Mouse (Mus musculus) intestine, postnatal 0 days (tissue): ENCODE data around the gene Sarnp. TPM values are rescaled to one million over a fixed set of nuclear protein-coding genes. Genes with fewer than 3 reads are reported as not detected.

Source experiments
- ATAC-seq: fragments of 200-750 bp; cut with Nextera tagmentation; 2 replicates; pipeline ENCODE4 v1.8.0; 2017; ENCODE audit warnings: mild to moderate bottlenecking, moderate TSS enrichment, moderate library complexity
- H3K27ac ChIP-seq: fragments of 300-500 bp; sonication (generic); 2 replicates; pipeline ENCODE4 v1.5.1; 2014; ENCODE audit warnings: mild to moderate bottlenecking, low read depth, low read length, moderate library complexity
- H3K27me3 ChIP-seq: fragments of 300-500 bp; sonication (generic); replicated peaks from 2 replicates; pipeline ENCODE4 v1.6.1; 2014; ENCODE audit warnings: low read length, mixed read lengths; ENCODE audit not compliant: control insufficient read depth, insufficient read depth
- H3K36me3 ChIP-seq: fragments of 300-500 bp; sonication (generic); 2 replicates; pipeline ENCODE4 v1.6.1; 2014; ENCODE audit warnings: mild to moderate bottlenecking, moderate library complexity; ENCODE audit not compliant: control insufficient read depth, insufficient read depth
- H3K4me1 ChIP-seq: fragments of 300-500 bp; sonication (generic); replicated peaks from 2 replicates; pipeline ENCODE4 v1.6.1; 2014; ENCODE audit warnings: antibody characterized with exemption, low read length, mixed read lengths; ENCODE audit not compliant: control insufficient read depth, insufficient read depth
- H3K4me2 ChIP-seq: fragments of 300-500 bp; sonication (generic); replicated peaks from 2 replicates; pipeline ENCODE4 v1.6.1; 2014; ENCODE audit warnings: low read depth, mild to moderate bottlenecking, moderate library complexity
- H3K4me3 ChIP-seq: fragments of 300-500 bp; sonication (generic); 2 replicates; pipeline ENCODE4 v1.5.1; 2014; ENCODE audit warnings: low read depth, low read length
- H3K9ac ChIP-seq: fragments of 300-500 bp; sonication (generic); 2 replicates; pipeline ENCODE4 v1.6.1; 2014; ENCODE audit warnings: mild to moderate bottlenecking, low read depth, low read length
- H3K9me3 ChIP-seq: fragments of 300-500 bp; sonication (generic); 2 replicates; pipeline ENCODE4 v1.6.1; 2016; ENCODE audit warnings: mixed run types; ENCODE audit not compliant: control insufficient read depth
- CTCF ChIP-seq: sonication (generic); IDR thresholded peaks from 2 replicates; pipeline ENCODE4 v1.5.1; 2016; ENCODE audit warnings: low read depth, mild to moderate bottlenecking, control low read depth, antibody characterized with exemption, moderate library complexity
- WGBS: fragments of 180-500 bp; shearing (Covaris S2); extraction: QIAGEN DNeasy Blood & Tissue Kit; methylation state at CpG from one replicate; pipeline ENCODE4 v1.1.7; 2014; 5-methylcytosine and 5-hydroxymethylcytosine counted together
- polyA plus RNA-seq: library from polyadenylated mRNA; unstranded; fragments of >200 nt; fragmentation: Nextera tagmentation; extraction: Ambion mirVana; gene quantifications from 2 replicates; pipeline ENCODE4 v1.2.1, GENCODE M21; 2015

The Sarnp gene
- polyA plus RNA-seq, 1 experiment from 2014 or later = 92.1 TPM

DNA sequence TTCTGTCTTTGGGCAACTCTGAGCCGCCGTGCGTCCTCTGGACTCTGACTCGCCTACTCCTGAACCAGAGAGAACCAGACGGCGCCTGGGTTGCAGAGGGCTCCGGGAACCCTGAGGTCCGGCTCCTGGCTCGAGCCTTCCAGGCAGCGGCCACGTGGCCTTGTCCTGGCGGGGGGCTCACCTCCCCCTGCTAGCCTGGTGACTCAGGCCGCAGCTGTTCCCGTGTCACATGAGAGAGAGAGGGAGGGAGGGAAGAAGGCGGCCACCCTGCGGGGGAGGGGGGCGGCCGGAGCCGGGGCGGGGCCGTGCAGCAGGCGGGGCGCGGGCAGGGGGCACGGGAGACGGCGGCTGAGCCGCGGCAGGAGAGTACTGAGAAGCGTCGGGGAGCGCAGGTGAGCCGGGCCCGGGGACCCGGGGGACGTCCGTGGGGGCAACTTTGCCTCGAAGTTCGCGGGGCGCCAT lies 92.5 kb downstream of the Sarnp start:
- Histone ChIP-seq H3K4me3 (peak overlapping the region; percentile 87), H3K9me3 (no peaks in the 10 kb centered on the region)
- 1% methylated on average over 35 of the region's 41 CpGs for WGBS

GRCm38 (mm10) chr10:128910066-128910841 lies 93.1 kb downstream of the Sarnp start:
- Histone ChIP-seq H3K4me1 (no peaks in the 10 kb centered on the region), H3K4me3 (peak overlapping the region; percentile 87), H3K9ac (peak overlapping the region; percentile 93), H3K9me3 (no peaks in the 10 kb centered on the region), H3K27me3 (no peaks in the 10 kb centered on the region), H3K27ac (peak overlapping the region; percentile 98), H3K36me3 (peaks cover 31% of the 10 kb centered on the region), H3K4me2 (peak overlapping the region; percentile 85)
- no peak for TF ChIP-seq CTCF
- under 1% methylated on average over 59 of the region's 66 CpGs for WGBS
- ATAC-seq = peak; percentile 31; the same call in 1 of the 2 replicates

More for the DNA sequence above, 92.5 kb downstream of the Sarnp start:
- H3K9ac ChIP-seq = peak overlapping the region; percentile 93
- H3K36me3 ChIP-seq = peaks cover 25% of the 10 kb centered on the region
- no peaks in the 10 kb centered on the region for H3K4me1 ChIP-seq
- TF ChIP-seq CTCF = no peak
- ATAC-seq = peak; percentile 68
- peak overlapping the region; percentile 85 for H3K4me2 ChIP-seq
- H3K27ac ChIP-seq = peak overlapping the region; percentile 98
- H3K27me3 ChIP-seq = no peaks in the 10 kb centered on the region

DNA sequence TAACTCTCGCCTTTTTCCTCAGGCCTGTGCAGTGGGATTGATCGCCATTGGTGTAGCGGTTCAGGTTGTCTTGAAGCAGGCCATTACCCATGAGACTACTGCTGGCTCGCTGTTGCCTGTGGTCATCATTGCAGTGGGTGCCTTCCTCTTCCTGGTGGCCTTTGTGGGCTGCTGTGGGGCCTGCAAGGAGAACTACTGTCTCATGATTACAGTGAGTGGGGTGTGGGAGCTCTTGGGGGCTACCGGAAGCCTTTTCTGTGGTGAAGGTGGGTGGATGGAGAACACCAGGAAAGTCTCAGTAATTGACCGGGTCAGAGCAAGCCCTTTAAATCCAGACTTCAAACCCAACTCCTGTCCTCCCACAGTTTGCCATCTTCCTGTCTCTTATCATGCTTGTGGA lies 94.3 kb downstream of the Sarnp start:
- H3K4me3 ChIP-seq = peak overlapping the region; percentile 87; the same call in 1 of the 2 replicates
- H3K36me3 ChIP-seq = peaks cover 41% of the 10 kb centered on the region
- H3K4me2 ChIP-seq = peak overlapping the region; percentile 85
- WGBS = 84% methylated on average over 6 of the region's 6 CpGs
- ATAC-seq = no peak
- H3K27ac ChIP-seq = no peak overlapping the region
- no peaks in the 10 kb centered on the region for H3K27me3 ChIP-seq
- no peaks in the 10 kb centered on the region for H3K9me3 ChIP-seq
- TF ChIP-seq CTCF = no peak
- H3K9ac ChIP-seq = no peak overlapping the region
- no peaks in the 10 kb centered on the region for H3K4me1 ChIP-seq

- TF ChIP-seq CTCF = no peak
- no peak for ATAC-seq
These were observed 95.1 kb downstream of the Sarnp start for GRCm38 (mm10) chr10:128912268-128912667.

DNA sequence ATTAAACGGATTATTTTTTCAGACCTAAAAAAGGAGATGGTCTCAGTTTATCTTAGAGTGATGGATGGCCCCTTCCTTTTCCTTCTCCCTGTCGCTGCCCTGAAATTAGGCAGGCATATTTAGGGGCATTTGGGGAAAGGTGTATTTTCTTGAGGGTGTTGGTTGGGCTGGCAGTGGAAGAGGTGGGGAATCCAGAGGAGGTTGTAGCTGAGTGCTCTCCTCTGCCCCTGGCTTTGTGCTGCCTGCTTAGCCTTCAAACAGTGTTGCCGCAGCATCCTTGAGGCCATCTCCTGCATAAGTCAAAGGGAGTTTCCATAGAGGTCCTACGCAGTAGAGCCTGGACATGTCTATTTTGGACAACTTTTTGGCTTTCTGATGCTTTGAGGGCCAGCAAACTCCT lies 95.7 kb downstream of the Sarnp start:
- 74% methylated on average over 4 of the region's 4 CpGs for WGBS
- H3K4me1 ChIP-seq = no peaks in the 10 kb centered on the region
- no peak overlapping the region for H3K4me3 ChIP-seq
- no peaks in the 10 kb centered on the region for H3K9me3 ChIP-seq
- TF ChIP-seq CTCF = no peak
- no peaks in the 10 kb centered on the region for H3K27me3 ChIP-seq
- no peak overlapping the region for H3K4me2 ChIP-seq
- no peak for ATAC-seq
- H3K9ac ChIP-seq = no peak overlapping the region
- peaks cover 53% of the 10 kb centered on the region for H3K36me3 ChIP-seq
- H3K27ac ChIP-seq = no peak overlapping the region

More at GRCm38 (mm10) chr10:128912268-128912667, 95.1 kb downstream of the Sarnp start:
- Histone ChIP-seq H3K27ac (no peak overlapping the region), H3K4me1 (no peaks in the 10 kb centered on the region), H3K36me3 (peaks cover 48% of the 10 kb centered on the region), H3K4me2 (peak overlapping the region; percentile 6; the same call in 1 of the 2 replicates), H3K27me3 (no peaks in the 10 kb centered on the region), H3K4me3 (no peak overlapping the region), H3K9me3 (no peaks in the 10 kb centered on the region), H3K9ac (no peak overlapping the region)
- WGBS = 85% methylated on average over 4 of the region's 4 CpGs

DNA sequence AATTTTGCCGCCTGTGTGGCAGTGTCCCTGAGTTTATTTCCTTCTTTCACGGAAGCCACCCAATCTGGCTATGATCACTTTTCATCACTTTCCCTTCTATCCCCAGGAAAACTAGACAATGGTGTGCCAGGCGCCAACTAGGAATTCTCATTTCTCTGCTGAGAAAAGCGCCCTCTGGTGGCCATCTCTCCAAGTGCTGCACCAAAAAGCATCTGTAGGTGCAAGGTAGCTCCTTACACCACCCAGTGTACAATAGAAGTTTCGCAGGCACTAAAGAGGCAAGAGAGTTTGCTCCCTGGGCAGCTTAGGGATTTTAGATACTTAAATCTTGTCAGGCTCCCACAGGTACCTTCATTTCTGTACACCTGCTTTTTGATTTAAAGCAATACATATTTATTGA lies 96.1 kb downstream of the Sarnp start:
- no peak overlapping the region for H3K27ac ChIP-seq
- no peak overlapping the region for H3K4me2 ChIP-seq
- H3K9ac ChIP-seq = no peak overlapping the region
- no peaks in the 10 kb centered on the region for H3K9me3 ChIP-seq
- peak; percentile 98 for TF ChIP-seq CTCF
- WGBS = 10% methylated on average over 5 of the region's 5 CpGs
- peaks cover 57% of the 10 kb centered on the region for H3K36me3 ChIP-seq
- ATAC-seq = no peak
- no peak overlapping the region for H3K4me3 ChIP-seq
- H3K27me3 ChIP-seq = no peaks in the 10 kb centered on the region
- no peaks in the 10 kb centered on the region for H3K4me1 ChIP-seq
